Mouse (Mus musculus): ENCODE measurements around the gene Upf1. TPM values are rescaled to one million over a fixed set of nuclear protein-coding genes. Genes with fewer than 3 reads are reported as not detected.

Gene Upf1
- total RNA-seq, 2 experiments from 2014 or later: 13.9 to 32.5 TPM

DNA sequence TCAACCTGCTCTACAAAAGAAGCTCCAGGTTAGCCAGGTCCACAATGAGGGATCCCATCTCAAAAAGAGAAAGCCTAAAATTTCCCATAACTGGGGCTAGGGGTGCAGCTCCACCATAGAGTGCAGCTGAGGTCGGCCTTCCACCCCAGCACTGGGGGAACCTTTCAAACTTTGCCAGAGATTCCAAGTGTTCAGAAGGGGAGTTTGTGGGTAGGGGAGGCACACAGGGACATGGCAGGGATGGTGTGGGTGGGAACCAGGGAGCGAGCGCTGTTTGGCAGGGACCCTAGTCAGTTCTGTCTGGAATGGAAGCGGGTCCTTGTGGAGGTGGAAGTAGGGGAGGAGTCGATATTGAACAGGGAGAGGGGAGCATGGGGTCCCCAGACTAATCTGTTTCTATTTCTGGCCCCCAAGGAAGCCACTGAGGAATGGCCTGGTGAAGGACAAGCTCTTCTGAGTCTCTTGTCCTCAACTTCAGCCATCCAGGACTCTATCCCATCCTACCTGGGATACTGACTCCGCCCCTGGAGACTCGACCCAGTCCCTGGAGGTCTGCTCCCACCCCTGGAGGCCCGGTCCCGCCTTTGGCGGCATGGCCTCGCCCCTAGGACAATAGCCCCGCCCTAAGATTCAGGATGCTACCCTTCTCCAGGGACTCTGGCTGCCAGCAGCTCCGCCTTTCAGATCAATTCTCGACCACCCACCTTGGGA lies 23.8 kb downstream of the Upf1 start, which contains the start of gene Gdf1:
Gene Gdf1, plus strand, starts transcription at position 694 of the 711 bp plus-strand sequence.
- no peak for ATAC-seq (replicated peaks; ENCODE audit: poor library complexity)

DNA sequence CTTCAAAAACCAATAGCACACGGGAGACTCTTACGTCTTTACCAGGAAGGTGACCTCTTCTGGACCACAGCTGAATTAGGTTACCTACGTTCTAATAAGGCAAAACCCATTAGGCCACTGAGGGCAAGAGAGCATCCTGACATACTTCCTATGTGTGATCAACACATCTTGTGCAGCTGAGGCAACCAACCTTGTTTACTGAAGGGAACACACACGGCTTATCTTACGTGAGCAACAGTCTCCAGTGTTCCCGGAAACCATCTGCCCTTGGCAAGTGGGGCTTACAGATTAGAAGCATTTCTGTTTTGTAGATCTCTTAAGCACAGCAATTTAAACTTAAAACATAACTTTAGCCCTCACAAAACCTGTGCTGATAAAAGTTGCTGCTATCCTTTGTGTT lies 25.6 kb downstream of the Upf1 start:
- ATAC-seq (replicated peaks; ENCODE audit: poor library complexity): peak; percentile 69

DNA sequence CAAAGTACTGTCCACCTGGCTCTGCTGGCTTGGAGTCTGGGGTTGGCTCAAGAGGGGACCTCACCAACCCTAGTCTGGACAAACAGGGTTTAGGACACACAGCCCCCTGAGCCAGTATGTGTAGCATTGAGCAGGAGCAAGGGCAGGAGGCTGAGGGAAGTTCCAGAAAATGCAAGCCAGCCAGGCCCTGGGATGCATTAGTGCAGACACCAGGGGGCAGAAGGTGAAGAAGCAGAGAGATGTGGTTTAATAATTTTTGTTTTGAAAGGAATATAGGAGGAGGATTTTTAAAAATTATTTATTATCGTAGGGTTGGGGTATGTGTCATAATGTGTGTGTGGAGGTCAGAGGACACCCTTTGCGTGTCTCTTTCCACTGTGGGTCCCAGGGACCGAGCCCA lies 29.4 kb downstream of the Upf1 start:
- 0 out of 2 replicates have a peak, but pooled peaks have one; percentile 26 for ATAC-seq (replicated peaks; ENCODE audit: poor library complexity)

- no peak for ATAC-seq (replicated peaks; ENCODE audit: poor library complexity)
Measured at GRCm38 (mm10) chr8:70317872-70318271, 35.2 kb downstream of the Upf1 start.

- 0 out of 2 replicates have a peak, but pooled peaks have one; percentile 13 for ATAC-seq (replicated peaks; ENCODE audit: poor library complexity)
Measured at GRCm38 (mm10) chr8:70316511-70317504, 36.3 kb downstream of the Upf1 start.

DNA sequence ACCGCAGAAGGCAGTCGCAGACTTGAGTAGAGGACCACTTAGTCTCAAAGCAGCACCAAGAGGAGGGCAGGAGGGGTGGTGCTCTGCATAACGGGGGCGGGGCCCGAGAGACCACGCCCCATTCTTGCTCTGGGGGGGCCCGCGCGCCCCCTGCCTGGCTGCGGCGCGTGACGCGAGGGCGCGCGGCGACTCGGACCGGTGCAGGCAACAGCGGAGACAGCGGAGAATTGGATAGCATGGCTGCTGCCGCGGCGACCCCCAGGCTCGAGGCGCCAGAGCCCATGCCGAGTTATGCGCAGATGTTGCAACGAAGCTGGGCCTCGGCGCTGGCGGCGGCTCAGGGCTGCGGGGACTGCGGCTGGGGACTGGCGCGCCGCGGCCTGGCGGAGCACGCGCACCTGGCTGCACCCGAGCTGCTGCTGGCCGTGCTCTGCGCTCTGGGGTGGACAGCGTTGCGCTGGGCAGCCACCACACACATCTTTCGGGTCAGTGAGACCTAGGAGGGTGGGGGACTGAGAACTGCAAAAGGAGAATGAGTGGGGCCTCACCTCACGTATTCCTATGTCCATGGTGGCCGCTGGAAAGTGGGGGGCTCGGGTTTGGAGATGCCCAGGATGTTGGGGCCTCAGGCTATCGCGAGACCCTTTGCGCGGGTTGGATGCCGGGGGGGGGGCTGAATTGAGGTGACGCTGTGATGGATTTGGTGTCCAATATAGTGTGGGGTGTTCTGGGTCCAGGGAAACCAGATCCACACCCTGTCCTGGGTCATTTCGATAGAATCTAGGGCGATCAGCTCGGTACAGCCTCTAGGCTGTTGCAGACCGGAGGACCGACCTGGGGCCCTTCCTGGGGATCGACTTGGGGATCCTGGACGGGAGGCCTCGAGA lies 37.2 kb downstream of the Upf1 start, which contains the start of gene Cers1:
Gene Cers1, plus strand, starts transcription at position 152 of the 887 bp plus-strand sequence.
- ATAC-seq (replicated peaks; ENCODE audit: poor library complexity): peak; percentile 51

DNA sequence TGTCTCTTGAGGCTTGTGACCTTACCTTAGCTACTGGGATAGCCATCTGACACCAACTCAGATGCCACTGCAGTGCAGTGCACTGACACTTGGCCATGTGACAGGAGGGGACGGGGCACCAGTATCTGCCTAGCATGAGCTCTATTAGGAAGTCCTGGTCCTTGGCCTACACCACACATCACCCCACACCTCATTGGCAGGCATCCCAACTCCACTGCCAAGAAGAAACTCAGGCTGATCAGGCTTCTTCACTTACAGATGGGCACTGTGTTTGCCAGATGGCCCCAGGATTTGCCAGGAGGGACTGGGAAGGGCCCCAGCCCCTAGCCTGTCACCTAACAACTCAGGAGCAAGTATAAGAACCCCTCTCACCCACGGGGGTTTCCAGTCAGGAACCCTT lies 39.7 kb downstream of the Upf1 start:
- no peak for ATAC-seq (replicated peaks; ENCODE audit: poor library complexity)

GRCm38 (mm10) chr8:70309311-70309710 lies 43.8 kb downstream of the Upf1 start:
- peak; percentile 89 for ATAC-seq (replicated peaks; ENCODE audit: poor library complexity)

- ATAC-seq (replicated peaks; ENCODE audit: poor library complexity): no peak
Measured at GRCm38 (mm10) chr8:70302901-70303300, 50.2 kb downstream of the Upf1 start.

DNA sequence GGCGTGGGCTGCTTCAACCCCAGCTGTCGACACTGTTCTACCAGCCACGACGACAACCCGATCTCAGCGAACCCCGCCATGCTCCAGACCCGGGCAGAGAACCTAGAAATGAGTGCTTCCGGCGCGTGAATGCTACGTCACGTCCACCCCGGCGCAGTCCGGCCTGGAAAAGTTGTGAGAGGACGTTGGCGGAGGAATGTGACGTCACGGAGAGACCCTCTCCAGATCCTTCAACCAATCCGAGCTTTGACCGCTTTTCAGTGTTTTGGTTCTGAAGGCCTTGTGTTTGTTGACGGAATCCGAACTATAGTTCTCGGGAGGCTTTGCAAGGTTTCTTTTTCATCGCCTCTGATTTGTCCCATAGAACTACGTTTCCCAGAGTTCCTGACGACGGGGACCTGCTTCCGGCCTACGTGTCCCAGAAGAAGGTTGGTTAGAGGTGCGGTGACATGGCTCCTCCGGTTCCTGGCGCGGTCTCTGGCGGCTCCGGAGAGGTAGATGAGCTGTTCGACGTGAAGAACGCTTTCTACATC lies 50.7 kb downstream of the Upf1 start, which contains the start of the genes Ddx49 and Cope:
Gene Ddx49, minus strand, starts transcription at position 132 of the 533 bp plus-strand sequence.
Gene Cope, plus strand, starts transcription at position 161 of the 533 bp plus-strand sequence.
- peak; percentile 95 for ATAC-seq (replicated peaks; ENCODE audit: poor library complexity)

DNA sequence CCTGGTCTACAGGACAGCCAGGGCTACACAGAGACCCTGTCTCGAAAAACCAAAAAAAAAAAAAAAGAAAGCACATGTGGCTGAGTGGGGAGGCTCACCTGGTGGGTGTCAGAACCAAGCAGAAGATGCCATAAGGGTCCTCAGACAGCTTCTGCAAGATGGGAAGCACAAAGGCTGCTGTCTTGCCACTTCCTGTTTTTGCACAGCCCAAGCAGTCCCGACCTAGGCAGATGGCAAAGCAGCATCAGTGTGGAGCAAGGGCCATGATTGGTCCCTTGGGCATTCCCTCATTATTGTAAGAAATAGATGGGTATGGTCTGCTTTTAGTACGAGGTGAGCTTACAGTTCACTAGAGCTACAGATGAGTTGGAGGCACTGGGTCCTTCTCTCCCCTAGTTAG lies 52.2 kb downstream of the Upf1 start:
- ATAC-seq (replicated peaks; ENCODE audit: poor library complexity): no peak; the same call in 1 of the 2 replicates

GRCm38 (mm10) chr8:70293988-70294405 lies 59.1 kb downstream of the Upf1 start:
- ATAC-seq (replicated peaks; ENCODE audit: poor library complexity): no peak

GRCm38 (mm10) chr8:70286737-70287136 lies 66.3 kb downstream of the Upf1 start:
- ATAC-seq (replicated peaks; ENCODE audit: poor library complexity): no peak

- ATAC-seq (replicated peaks; ENCODE audit: poor library complexity): no peak
Measured at GRCm38 (mm10) chr8:70285304-70285703, 67.8 kb downstream of the Upf1 start.

- ATAC-seq (replicated peaks; ENCODE audit: poor library complexity): no peak
Measured at GRCm38 (mm10) chr8:70284421-70284820, 68.7 kb downstream of the Upf1 start.

DNA sequence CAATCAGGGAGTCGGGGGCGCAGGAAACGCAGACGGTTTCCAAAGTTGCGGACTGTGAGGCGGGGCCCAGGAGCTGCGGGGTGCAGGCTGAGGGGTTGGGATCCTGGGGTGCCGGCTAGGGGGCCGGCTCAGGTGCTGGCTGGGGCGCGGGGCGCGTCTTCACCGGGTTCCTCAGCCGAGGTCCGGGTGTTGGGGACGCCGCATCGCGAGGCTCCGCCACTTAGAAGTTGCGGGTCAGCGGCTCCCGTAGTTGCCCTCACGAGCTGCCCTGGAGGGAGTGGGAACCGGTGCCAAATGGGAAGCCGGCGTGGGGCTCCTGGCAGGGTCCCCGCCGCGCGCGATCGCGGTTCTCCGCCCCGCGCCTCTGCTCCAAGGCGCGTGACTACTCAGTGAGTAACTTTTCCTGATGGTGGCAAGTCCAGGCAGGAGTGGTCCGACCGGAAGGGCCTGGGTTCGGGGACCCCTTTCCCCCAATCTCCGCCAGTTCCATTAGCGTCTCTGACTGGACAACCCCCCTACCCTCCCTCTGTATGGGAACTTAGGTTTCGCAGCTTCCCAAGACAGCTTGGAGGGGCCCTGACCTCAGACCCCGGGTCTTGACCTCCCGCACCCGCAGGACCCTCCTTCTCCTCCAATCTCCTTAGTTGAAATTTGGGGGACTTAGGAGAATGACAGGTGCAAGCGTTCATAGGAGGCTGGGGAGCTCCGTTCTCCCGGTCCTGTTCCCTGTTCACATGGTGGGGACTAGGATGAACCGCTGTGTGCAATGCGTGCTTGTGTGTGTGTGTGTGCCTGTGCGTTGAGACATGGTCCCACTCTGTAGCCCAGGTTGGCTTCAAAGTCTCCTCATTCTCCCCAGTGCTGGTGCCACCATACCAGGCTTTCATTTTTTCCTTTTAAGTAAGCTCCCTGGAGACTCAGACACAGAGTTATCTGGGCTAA lies 69.7 kb downstream of the Upf1 start:
- ATAC-seq (replicated peaks; ENCODE audit: poor library complexity): no peak

DNA sequence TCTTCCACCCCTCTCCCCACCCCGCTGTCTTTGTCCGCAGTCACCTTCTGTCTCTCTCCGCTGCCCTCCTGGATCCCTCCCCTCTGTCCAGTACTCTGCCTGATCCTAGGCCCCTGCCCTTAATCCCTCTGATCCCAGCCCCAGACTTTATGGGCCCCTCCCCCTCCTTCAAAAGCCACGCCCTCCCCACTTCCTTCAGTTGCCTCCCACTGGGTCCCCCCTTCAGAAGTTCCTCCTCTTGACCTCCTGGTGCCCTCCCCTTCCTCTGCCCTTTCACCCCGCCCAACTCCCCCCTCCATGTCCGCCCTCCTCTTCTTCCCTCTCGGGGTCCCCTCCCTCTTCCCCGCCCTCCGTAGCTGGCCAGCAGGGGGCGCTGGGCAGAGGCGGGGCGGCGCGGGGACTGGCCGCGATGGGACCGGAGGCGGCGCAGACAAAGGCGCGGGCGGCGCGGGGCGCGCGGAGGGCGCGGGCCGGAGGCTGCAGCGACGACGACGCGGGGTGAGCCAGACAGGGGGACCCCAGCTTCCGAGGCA lies 70.4 kb downstream of the Upf1 start, which contains the start of gene Homer3:
Gene Homer3, plus strand, starts transcription at position 225 of the 533 bp plus-strand sequence.
- ATAC-seq (replicated peaks; ENCODE audit: poor library complexity): peak; percentile 93

All from megakaryocyte progenitor cell, adult 5-6 weeks (primary cell).